Mouse (Mus musculus) urinary bladder, postnatal 14 days (tissue): Measurements from ENCODE around the gene Ank3.

Experiments used
- DNase-seq: peaks from one replicate; pipeline ENCODE4 v3.0.0; 2021; ENCODE audit warnings: low spot score

The Ank3 gene

DNA sequence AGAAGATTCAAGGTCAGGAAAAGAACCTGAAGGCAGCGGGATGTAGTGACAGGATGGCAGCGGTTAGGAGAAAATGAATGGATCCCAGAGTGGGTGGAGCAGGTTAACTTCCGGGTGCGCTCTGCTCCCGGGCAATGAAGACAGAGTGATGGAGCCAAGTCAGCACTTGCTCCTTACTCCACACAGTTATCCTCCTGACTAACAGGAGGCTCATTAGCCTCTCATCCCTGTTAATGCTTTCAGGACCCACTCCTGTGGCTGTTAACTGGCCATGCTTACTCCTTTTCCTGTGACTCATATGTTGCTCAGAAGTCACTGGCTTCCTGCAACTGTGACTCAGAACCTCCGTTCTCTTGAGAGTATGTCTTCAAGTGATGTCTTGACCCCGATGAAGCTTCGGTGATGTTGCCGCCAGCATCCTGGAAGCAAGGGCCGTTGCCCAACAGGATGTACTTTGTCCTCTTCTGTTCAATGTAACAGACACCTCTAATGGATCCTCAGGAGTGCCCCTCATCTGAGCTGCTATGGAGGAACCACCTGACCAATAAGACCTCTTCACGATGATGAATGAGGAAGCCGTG lies 378.6 kb downstream of the Ank3 start:
- no peak for DNase-seq

- no peak for DNase-seq
Measured at GRCm38 (mm10) chr10:69777736-69778135, 379.2 kb downstream of the Ank3 start.

DNA sequence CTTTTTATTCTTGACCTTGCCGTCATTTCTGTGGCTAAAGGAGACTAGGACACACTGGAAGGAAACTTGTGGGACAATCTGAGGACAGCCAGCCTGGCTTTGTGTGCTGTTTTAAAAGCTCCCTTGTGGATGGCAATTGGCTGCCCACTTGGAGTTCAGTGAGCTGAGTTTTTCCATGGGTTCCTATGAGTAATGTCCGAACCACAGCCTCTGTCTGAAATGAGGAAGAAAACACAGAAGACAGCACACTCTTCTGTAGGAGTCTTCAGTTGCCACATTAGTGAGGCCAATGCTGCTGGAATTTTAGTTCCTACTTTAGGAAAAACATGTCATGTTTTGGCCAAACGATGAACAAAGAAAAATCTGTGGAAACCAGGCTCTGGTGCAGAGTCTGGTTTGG lies 380.7 kb downstream of the Ank3 start:
- no peak for DNase-seq

GRCm38 (mm10) chr10:69781491-69781890 lies 382.9 kb downstream of the Ank3 start:
- DNase-seq: peak; percentile 56

- no peak for DNase-seq
Measured at GRCm38 (mm10) chr10:69785235-69785634, 386.7 kb downstream of the Ank3 start.

GRCm38 (mm10) chr10:69785692-69786091 lies 387.1 kb downstream of the Ank3 start:
- DNase-seq: no peak

GRCm38 (mm10) chr10:69786220-69786993 lies 387.8 kb downstream of the Ank3 start:
- no peak for DNase-seq

DNA sequence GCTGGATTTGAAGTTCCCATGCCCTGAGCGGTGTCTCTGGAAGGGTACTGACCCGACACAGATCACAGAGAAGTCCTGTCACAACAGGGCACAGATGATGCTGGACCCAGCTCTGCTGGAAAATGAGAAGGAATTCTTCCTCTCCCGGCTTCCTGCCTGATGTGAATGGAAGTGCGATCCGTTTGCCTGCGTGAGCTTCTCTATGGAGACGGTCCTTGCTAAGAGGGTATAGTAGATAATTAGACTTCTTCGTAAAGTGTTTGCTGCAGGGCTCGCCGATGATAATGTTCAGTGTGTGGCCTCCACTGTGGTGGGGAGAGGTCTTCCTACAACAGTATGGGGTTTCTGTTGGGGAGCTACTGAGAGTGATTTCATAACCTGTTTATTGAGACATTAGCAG lies 388.8 kb downstream of the Ank3 start:
- no peak for DNase-seq

GRCm38 (mm10) chr10:69790606-69791005 lies 392.0 kb downstream of the Ank3 start:
- no peak for DNase-seq

GRCm38 (mm10) chr10:69791951-69792350 lies 393.4 kb downstream of the Ank3 start:
- no peak for DNase-seq

DNA sequence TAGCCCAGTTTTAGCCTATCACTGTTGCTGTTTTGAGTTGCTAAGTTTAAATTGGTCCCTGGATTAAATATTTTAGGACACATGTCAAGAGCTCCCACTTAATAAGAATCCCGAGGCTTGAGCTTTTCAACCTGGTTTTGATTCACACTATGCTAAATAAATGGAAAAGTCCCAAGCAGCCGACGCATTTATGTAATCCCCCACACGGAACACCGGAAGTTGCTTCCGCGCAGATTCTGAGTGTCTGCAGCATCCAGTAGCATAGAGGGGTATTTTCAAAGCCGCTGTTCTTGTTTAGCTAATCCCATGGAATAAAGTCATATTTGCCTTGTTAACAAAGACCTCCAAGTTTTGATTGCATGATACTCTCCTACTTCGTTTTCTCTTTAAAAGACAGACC lies 393.8 kb downstream of the Ank3 start:
- DNase-seq: no peak

DNA sequence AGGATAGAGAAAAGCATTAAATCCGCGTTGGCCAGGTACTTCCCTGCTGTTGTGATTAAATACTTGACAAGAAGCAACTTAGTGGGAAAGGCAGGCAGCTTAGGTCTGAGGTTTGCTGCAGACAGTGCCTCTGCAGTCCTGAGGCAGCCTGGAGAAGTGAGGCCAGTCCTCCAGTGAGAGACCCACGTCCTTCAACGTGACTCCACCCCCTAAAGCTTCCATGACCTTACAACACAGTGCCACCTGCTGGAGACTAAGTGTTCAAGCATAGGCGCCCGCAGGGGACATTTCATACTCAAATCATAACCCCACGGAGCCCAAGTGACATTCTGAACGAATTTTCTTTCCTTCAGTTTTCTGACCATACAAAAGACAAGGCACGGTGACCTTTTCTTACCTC lies 394.5 kb downstream of the Ank3 start:
- DNase-seq: peak; percentile 52

GRCm38 (mm10) chr10:69795656-69796055 lies 397.1 kb downstream of the Ank3 start:
- no peak for DNase-seq

GRCm38 (mm10) chr10:69796421-69796886 lies 397.9 kb downstream of the Ank3 start:
- no peak for DNase-seq

DNA sequence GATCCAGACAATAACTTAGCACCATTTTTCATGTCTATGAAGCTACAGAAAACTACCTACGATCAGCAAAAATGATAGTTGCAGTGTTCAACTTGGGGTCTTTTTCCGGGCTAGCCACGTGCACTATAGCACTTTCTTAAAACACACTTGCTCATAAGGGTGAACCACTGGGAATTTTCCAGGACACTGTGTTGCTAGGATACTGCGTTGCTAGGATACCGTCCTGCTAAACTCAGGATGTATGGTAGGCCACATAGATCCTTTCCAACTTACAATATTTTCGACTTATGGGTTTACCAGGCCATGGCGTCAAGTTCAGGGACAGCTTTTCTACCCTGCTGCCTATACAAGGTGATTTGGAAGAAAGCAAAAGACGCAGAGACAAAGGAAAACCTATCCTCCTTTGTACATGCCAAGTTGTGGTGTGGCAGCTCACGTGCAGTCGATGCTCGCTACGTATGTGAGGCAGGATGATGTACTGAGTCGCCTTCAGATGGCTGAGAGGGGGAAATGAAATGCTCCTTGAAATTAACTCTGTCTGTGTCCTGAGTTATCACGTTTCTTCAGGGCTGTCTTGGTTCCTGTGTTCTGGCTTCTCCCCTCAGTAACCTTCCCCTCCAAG lies 404.7 kb downstream of the Ank3 start:
- no peak for DNase-seq

GRCm38 (mm10) chr10:69804613-69805012 lies 406.0 kb downstream of the Ank3 start:
- DNase-seq: no peak

GRCm38 (mm10) chr10:69810785-69811184 lies 412.2 kb downstream of the Ank3 start:
- DNase-seq: no peak

DNA sequence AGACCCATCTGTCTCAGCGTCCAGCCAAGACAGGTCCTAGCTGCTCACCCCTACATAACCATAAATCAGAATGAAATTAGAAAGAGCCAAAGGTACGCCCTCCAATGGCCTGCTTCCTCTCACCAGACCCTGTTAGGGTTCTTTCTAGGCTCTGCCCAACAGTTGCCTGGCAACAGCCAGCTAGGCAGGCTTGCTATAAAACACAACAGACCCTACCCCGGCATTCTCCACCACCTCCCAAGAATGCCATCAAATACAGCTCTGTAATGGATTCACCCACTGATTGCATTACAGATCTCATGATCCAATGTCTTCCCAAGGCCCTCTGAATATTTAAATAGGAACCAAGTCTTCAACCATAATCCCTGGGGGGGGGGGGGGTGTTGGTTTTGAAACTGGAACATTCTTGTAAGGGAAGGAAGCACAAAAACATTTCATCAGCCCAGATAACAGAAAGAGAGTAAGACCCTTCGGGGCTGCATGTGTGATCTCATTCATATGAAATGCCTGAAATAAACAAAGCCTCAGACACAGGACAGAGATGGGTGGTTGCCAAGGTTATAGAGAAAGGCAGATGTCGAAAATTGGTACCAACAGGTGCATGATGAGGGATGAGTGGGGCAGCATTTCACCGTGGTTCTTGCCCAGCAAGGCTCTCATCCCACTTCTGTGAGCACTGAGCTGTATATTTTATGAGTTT lies 415.4 kb downstream of the Ank3 start:
- no peak for DNase-seq

DNA sequence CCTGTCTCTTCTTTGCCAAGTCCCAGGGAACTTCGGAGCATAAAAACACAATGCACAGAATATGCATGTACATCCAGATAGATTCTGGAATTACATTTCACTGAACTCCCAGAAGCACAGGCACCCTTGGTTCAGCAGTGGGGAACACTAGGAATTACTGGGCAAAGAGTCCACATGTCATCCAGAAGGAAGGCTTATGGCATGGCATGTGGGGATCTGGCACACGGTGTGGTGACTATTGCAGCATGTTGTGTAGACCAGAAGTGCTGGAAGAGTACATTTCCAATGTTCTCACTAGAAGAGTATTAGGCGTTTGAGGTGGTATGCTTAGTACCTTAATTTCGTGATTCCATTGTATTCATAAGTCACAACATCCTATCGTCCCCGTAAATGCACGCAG lies 422.7 kb downstream of the Ank3 start:
- no peak for DNase-seq

GRCm38 (mm10) chr10:69828770-69829169 lies 430.2 kb downstream of the Ank3 start:
- no peak for DNase-seq

- no peak for DNase-seq
Measured at GRCm38 (mm10) chr10:69829236-69829635, 430.7 kb downstream of the Ank3 start.

DNA sequence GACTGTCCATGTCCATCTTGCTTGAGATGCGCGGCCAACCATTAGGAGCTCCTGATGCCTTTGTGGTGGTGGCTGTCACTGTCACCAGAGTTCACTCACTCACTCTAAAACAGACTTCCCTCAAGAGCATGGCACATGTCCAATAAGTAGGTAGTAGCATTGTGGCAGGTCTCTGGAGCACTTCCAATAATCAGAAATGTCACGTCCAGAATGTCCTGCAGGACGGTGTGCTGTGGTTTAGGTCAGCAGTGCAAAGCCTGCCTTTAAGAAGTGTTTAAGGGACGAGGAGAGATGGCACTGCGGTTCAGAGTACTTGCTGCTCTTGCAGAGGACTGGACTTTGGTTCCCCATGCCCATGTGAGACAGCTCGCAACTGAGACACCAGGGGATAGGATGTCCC lies 433.0 kb downstream of the Ank3 start:
- no peak for DNase-seq

DNA sequence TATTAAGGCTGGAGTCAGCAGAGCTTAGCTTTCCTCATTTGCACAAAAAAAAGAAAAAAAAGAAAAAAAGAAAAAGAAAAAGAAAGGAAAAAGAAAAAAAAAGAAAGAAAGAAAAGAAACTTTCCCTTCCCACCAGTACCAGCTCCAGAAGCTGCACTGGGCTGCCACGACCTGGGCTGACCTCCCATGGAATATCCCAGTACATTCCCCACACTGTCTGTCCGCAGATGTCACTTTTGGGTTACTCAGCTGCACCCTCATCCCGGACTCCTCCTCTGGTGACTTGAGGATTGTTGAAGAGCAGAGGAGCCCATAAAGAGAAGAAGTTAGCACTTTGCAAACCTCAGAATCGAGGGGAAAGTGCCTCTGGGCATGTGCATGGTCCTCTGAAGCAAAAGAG lies 433.7 kb downstream of the Ank3 start:
- no peak for DNase-seq
